Mouse (Mus musculus) right cerebral cortex, postnatal 4 days (tissue): Measurements from ENCODE around the gene Dhps.
"Not testable (repeated sequence)": the region's sequence is repeated elsewhere in the genome, so short reads cannot be mapped to it uniquely, and the experiment has no call there.

Experiments
- DNase-seq: peaks from one replicate; pipeline ENCODE4 v3.0.0-alpha.2; 2022

Dhps gene

GRCm38 (mm10) chr8:85100076-85100665 is 28.6 kb downstream of the Dhps start:
- no peak for DNase-seq

GRCm38 (mm10) chr8:85113241-85113640 is 41.7 kb downstream of the Dhps start:
- no peak for DNase-seq

DNA sequence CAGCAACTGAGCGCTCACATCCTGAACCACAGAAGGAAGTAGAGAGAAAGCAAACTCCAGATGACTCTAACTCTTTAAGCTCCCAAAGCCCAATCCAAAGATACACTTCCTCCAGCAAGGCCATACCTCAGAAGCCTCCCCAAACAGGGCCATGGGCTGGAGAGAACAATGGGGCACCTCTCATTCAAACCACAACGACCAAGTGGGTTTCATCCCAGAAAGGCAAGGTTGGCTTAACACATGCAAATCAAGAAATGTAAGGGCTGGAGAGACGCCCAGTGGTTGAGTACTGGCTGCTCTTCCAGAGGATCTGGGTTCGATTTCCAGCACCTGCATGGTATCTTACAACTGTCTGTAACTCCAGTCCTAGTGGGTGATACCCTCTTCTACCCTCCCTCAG is 43.9 kb downstream of the Dhps start:
- DNase-seq, result no peak

DNA sequence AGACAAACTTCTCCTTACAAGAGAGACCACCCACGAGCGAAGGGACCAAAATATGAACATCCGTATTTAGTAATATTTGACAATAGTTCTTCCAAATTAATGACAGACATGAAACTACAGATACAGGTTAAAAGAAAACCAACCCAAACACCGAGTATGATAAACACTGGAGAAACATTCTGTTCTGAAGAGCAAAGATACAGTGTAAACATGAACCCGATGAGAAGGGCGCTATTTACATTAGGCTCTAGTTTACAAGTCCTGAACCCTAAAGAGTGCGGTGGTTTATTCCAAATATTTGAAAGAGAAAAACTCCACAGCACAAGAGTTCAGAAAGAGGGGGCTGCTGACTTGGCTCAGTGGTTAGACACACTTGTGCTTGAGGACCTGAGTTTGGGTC is 45.4 kb downstream of the Dhps start:
- no peak for DNase-seq

DNA sequence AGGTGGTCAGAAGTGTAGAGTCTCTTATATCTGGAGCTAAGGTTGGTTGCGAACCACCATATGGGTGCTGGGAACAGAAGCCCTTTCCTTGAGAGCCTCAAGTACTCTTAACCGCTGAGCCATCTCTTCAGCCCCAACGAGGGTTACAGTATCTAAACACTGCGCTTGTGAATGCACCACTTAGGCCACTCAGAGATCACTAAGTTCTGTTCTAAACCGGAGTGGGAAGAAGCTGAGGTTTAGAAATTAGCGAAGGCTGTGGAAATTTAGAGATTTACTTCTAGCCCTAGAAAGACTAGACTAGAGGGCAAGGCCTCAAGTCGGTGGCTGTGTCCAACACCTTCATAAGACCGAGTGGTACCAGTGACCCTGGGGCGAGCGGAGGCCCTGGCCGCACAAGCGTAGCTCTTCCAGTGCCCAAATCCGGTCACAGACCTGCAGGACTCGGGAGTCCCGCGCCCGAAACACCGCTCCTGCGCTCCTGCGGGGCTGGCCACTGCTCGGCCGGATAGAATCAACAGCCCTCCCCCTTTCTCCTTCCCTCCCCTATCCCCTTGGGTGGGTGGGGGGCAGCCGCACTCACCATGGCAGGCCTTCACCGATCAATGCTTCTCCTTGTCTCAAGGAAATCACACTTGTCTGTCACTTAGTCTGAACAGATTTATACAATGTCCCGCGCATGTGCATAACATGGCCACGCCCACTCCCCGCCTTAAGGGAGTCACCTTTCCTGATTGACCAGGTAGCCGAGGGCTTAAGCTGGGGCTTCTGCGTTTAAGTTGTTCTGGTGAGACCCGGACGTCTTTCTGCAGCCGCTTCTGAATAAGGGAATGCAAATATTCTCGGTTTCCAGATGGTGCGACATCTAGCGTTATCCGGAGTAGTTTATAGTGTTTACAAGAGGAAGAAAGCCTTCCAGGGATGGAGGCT is 47.8 kb downstream of the Dhps start:
- DNase-seq, result peak; percentile 80

- DNase-seq, result not testable (repeated sequence)
Observed at GRCm38 (mm10) chr8:85120251-85120650, 48.7 kb downstream of the Dhps start.

- DNase-seq, result no peak
Observed at GRCm38 (mm10) chr8:85122995-85123394, 51.4 kb downstream of the Dhps start, which contains the start of gene Zfp791. Gene Zfp791 (minus strand): TSS chr8:85123095.

DNA sequence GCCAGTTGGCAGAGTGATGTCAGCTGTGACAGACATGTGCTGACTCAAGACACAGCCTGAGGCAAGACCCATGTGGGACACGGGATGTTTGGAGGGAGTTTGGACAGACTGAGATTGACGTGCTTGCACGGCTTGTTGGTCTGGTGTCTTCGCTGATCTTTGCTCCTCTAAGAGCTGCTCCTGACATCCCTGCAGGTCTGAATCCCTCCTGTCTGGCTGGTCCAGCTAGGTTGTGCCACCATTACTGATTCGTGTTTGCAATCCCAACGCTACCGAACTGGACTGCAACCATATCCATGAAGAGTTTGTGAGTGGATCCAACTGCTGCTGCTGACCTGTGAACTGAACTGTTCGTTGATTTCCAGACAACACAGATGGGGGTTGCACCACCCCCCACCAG is 52.1 kb downstream of the Dhps start:
- no peak for DNase-seq
